Mouse (Mus musculus): ENCODE results near the gene Cep128. TPM values are rescaled to one million over a fixed set of nuclear protein-coding genes. Genes with fewer than 3 reads are reported as not detected.

The Cep128 gene
- total and polyA plus RNA-seq, 3 experiments, result 12.7 to 40.1 (median 23.3) TPM

- no peaks in the 10 kb centered on the region for H3K9me3 ChIP-seq (replicated peaks; ENCODE audit: insufficient read depth, low read length)
- H3K27me3 ChIP-seq (ENCODE audit: control insufficient read depth in 1 of 2, insufficient read depth in 2 of 2, low read length in 2 of 2), result no peaks in the 10 kb centered on the region
- H3K9ac ChIP-seq (ENCODE audit: control insufficient read depth, low read depth, low read length, poor library complexity, severe bottlenecking), result no peak overlapping the region
- no peaks in the 10 kb centered on the region for H3K79me2 ChIP-seq (ENCODE audit: control insufficient read depth, insufficient read depth, low read length, poor library complexity)
- H3K27ac ChIP-seq (ENCODE audit: control insufficient read depth, low read depth, low read length), result no peak overlapping the region
- H3K4me3 ChIP-seq (ENCODE audit: control insufficient read depth in 1 of 2, insufficient read depth in 1 of 2, low read depth in 2 of 2, low read length in 2 of 2), result no peak overlapping the region
- no peaks in the 10 kb centered on the region for H3K4me1 ChIP-seq (ENCODE audit: control insufficient read depth in 1 of 2, insufficient read depth in 2 of 2, low read length in 2 of 2)
- no peak for TF ChIP-seq ZKSCAN1 (IDR thresholded peaks at IDR 0.05; ENCODE audit: low read depth, low read length)
- no peak for TF ChIP-seq RAD21 (IDR thresholded peaks at IDR 0.05; ENCODE audit: low read depth, low read length)
- no peak for TF ChIP-seq ETS1 (IDR thresholded peaks at IDR 0.05; ENCODE audit: low read depth, low read length)
- no peak for TF ChIP-seq SIN3A (IDR thresholded peaks at IDR 0.05; ENCODE audit: low read length)
- no peak for TF ChIP-seq CHD1 (IDR thresholded peaks at IDR 0.05; ENCODE audit: low read depth, low read length)
- TF ChIP-seq UBTF (IDR thresholded peaks at IDR 0.05; ENCODE audit: borderline replicate concordance, insufficient read depth, low read depth, low read length), result no peak
- TF ChIP-seq ZMIZ1 (IDR thresholded peaks at IDR 0.05; ENCODE audit: low read depth, low read length), result no peak
- TF ChIP-seq TAL1 (IDR thresholded peaks at IDR 0.05; ENCODE audit: low read length), result no peak
- TF ChIP-seq USF2 (IDR thresholded peaks at IDR 0.05; ENCODE audit: borderline replicate concordance in 1 of 2, insufficient read depth in 1 of 2, low read depth in 1 of 2, low read length in 2 of 2), result no peak
- no peak for TF ChIP-seq MAZ (IDR thresholded peaks at IDR 0.05; ENCODE audit: low read depth, low read length)
- no peak for TF ChIP-seq POLR2AphosphoS2 (IDR thresholded peaks at IDR 0.05; ENCODE audit: low read length)
- TF ChIP-seq TBP (IDR thresholded peaks at IDR 0.05; ENCODE audit: low read depth, low read length), result no peak
- TF ChIP-seq HCFC1 (IDR thresholded peaks at IDR 0.05; ENCODE audit: low read depth, low read length), result no peak
- TF ChIP-seq E2F4 (IDR thresholded peaks at IDR 0.05; ENCODE audit: borderline replicate concordance, low read depth, low read length), result no peak
- TF ChIP-seq MXI1 (IDR thresholded peaks at IDR 0.05; ENCODE audit: low read depth, low read length), result no peak
- TF ChIP-seq RCOR1 (IDR thresholded peaks at IDR 0.05; ENCODE audit: low read depth, low read length), result no peak
- no peak for TF ChIP-seq USF1 (IDR thresholded peaks at IDR 0.05; ENCODE audit: low read depth, low read length)
- TF ChIP-seq MAX (IDR thresholded peaks at IDR 0.05; ENCODE audit: low read length), result no peak
- H3K36me3 ChIP-seq (ENCODE audit: control insufficient read depth in 1 of 2, insufficient read depth in 2 of 2, low read length in 2 of 2), result no peaks in the 10 kb centered on the region
- no peak for DNase-seq (ENCODE audit: low read depth, low spot score)
Observed at GRCm38 (mm10) chr12:91184616-91185015, 199.6 kb downstream of the Cep128 start.

- no peak for TF ChIP-seq MAZ (IDR thresholded peaks at IDR 0.05; ENCODE audit: low read depth, low read length)
- H3K4me1 ChIP-seq (ENCODE audit: control insufficient read depth in 1 of 2, insufficient read depth in 2 of 2, low read length in 2 of 2), result no peaks in the 10 kb centered on the region
- H3K4me3 ChIP-seq (ENCODE audit: control insufficient read depth in 1 of 2, insufficient read depth in 1 of 2, low read depth in 2 of 2, low read length in 2 of 2), result no peak overlapping the region
- no peaks in the 10 kb centered on the region for H3K36me3 ChIP-seq (ENCODE audit: control insufficient read depth in 1 of 2, insufficient read depth in 2 of 2, low read length in 2 of 2)
- no peaks in the 10 kb centered on the region for H3K27me3 ChIP-seq (ENCODE audit: control insufficient read depth in 1 of 2, insufficient read depth in 2 of 2, low read length in 2 of 2)
- no peaks in the 10 kb centered on the region for H3K79me2 ChIP-seq (ENCODE audit: control insufficient read depth, insufficient read depth, low read length, poor library complexity)
- H3K9ac ChIP-seq (ENCODE audit: control insufficient read depth, low read depth, low read length, poor library complexity, severe bottlenecking), result no peak overlapping the region
- no peak overlapping the region for H3K27ac ChIP-seq (ENCODE audit: control insufficient read depth, low read depth, low read length)
- DNase-seq (ENCODE audit: low read depth, low spot score), result no peak
- H3K9me3 ChIP-seq (replicated peaks; ENCODE audit: insufficient read depth, low read length), result no peaks in the 10 kb centered on the region
Observed at GRCm38 (mm10) chr12:91183928-91184327, 200.3 kb downstream of the Cep128 start.
